Mouse (Mus musculus) small intestine, adult 2 months (tissue): ENCODE data around the gene Cnih3.

ENCODE experiments used
- CTCF ChIP-seq: fragments of 200-500 bp; IDR thresholded peaks from 2 replicates; pipeline ENCODE4 v1.5.1; 2012; ENCODE audit warnings: low read depth, mild to moderate bottlenecking, control low read depth, inconsistent platforms, low read length, moderate library complexity, mixed read lengths; ENCODE audit not compliant: insufficient replicate concordance, insufficient read length; ENCODE audit errors: extremely low read depth
- POLR2A ChIP-seq: fragments of 200-500 bp; IDR thresholded peaks from 2 replicates; pipeline ENCODE4 v1.6.1; 2012; ENCODE audit warnings: low read depth, mild to moderate bottlenecking, control low read depth, inconsistent platforms, low read length, moderate library complexity

DNA sequence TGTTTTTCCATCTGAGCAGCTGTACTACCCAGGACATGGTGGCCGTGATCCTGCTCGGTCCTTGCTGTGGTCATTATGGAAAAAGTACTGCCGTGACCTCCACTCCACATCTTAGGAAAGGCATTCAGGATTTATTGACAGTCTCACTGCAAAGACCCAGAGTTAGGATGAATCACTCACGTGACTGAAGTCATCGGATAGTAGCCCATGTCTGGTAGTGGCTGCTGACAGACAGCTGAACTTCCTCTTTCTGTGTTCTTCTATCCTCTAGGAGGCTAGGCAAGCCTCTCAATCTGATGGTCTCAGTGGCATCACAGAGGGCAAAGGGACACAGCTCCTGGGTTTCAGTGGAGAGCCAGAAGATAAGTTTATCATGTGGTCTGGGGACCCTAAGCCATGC lies 35.9 kb upstream of the Cnih3 start:
- TF ChIP-seq POLR2A (no peak), CTCF (no peak)
